Mouse (Mus musculus): Measurements from ENCODE around the gene Cldn3.
"Not testable (repeated sequence)": the region's sequence is repeated elsewhere in the genome, so short reads cannot be mapped to it uniquely, and the experiment has no call there.

Cldn3 gene

DNA sequence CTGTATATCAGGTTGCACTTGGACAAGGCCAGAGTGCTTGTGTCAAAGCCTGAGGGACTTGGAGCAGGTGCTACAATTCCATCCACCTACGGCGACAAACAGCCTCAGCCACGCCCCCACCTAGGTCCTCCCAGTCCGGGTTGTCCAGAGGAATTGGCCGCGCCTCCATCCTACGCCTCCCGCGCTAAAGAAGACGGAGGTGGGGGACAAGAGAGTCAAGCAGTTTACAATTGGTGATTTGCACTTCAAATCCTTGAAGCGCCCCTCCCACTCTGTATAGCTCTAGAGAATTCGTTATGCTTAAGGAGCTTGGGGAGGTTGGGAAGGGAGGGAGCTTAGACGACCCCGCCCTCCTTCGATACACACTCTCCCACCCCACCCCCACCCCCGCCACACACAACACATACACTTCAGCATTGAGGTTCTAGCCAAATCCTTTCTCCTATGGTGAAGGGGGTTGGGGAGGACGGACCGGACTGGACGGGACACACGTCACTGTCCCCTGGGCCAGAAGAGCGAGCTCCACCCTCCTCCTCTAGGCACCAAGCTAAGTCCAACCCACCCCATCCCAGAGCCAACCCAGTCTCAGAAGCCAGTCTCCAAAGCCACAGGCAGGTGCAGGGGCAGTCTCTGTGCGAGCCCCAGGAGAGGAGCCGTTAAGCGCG lies at the start of gene Cldn3:
TSS of gene Cldn3 (plus strand) at position 582 of the 665 bp plus-strand sequence.
- no peak for DNase-seq (ENCODE audit: low read depth)

- DNase-seq (ENCODE audit: low read depth) = no peak
Observed at GRCm38 (mm10) chr5:134936626-134937185, 49.3 kb upstream of the Cldn3 start.

DNA sequence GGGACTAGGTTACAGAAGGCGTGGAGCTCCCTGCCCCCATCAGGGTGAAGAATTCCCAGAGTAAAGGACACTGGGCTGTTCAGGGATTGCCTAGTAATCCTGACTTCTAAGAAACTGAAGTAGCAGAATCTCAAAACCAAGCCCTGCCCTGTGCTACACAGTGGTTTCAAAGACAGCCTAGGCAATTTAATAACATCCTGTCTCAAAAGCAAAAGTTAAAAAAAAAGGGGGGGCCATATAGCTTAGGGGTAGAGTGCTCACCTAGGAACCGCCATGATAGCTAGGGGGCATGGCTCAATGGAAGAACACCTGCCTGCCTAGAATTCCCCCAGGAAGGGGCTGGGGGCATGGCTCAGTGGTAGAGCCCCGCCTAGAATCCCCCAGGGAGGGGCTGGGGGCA lies 46.9 kb upstream of the Cldn3 start:
- no peak for DNase-seq (ENCODE audit: low read depth)

DNA sequence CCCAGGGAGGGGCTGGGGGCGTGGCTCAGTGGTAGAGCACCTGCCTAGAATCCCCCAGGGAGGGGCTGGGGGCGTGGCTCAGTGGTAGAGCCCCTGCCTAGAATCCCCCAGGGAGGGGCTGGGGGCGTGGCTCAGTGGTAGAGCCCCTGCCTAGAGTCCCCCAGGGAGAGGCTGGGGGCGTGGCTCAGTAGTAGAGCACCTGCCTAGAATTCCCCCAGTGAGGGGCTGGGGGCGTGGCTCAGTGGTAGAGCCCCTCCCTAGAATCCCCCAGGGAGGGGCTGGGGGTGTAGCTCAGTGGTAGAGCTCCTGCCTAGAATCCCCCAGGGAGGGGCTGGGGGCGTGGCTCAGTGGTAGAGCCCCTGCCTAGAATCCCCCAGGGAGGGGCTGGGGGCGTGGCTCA lies 46.5 kb upstream of the Cldn3 start:
- not testable (repeated sequence) for DNase-seq (ENCODE audit: low read depth)

DNA sequence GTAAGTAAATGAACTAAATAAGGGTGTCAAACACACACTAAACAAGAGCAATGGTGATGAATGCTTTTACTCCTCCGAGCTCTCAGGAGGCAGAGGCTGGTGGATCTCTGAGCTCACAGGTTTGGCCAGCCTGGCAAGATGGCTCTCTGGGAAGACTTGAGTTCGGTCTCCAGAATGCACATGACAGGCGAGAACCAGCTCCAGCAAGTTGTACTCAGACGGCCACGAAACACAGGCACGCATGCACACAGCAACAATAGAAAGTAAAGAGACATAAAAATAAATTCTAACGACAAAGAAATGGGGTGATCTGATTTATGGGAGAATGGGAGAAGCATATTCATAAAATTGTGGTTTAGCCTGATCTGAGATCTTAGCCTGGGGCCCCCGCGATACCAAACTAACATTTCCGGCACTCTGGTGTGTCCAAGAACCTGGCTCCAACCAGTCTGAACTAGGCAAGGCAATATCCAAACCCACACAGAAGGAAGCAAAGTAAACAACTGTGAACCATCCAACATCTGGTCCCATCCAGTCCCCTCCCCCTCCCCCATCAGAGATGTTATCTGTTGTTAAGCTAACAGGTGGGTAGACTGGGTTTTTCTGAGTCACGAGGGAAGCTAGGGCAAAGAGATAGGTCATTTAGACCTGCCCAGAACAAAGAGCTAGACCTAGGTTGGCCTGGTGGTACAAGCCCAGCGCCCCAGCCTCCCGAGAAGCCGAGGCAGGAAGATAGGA lies 44.4 kb upstream of the Cldn3 start:
- DNase-seq (ENCODE audit: low read depth) = no peak

GRCm38 (mm10) chr5:134942740-134943139 lies 43.3 kb upstream of the Cldn3 start:
- no peak for DNase-seq (ENCODE audit: low read depth)

DNA sequence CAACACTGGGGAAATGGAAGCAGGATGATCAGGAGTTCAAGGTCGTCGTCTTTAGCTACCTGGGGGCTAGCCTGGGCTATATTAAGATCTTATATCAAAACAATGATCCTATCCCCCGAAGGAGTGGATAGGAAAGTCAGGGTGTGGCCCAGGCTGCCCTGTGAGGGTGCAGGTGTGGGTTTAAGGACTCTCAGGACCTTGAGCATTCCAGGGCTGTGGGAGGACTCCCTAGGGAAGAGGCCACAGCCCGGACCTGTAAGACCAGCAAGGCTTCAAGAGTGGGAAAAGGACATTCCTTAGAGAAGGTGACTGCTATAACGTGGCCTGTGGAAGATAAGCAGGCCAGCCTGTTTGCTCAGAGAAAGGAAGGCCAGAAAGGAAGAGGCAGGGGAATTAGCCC lies 41.8 kb upstream of the Cldn3 start:
- no peak for DNase-seq (ENCODE audit: low read depth)

- no peak for DNase-seq (ENCODE audit: low read depth)
Observed at GRCm38 (mm10) chr5:134945266-134945959, 40.6 kb upstream of the Cldn3 start.

DNA sequence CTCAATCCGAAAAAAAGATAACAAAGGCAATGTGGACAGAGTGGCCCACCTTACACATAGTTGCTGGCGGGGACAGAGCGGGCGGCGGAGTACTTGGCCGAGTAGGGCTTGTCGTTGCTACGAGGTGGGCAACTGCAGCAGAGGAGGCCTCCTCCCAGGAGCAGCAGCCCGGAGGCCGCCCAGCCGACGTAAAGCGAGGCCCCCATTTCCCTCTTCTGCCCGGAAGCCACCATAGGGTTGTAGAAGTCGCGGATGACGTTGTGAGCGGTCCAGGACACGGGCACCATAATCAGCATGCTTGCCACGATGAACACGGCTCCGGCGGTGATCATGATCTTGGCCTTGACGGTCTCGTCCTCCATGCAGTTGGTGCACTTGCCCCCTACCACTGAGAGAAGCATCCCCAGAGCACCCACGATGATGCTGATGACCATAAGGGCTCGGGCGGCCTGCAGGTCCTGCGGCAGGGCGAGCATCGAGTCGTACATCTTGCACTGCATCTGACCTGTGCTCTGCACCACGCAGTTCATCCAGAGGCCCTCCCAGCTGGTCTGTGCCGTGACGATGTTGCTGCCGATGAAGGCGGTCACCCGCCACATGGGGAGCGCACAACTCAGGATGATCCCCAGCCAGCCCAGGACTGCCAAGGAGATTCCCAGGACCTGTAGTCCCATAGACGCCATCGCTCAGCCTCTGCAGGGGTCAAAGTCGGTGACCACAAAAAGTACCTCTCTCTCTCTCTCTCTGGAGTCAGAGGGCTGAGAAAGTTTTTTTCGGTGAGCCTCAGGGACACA lies 39.8 kb upstream of the Cldn3 start:
- DNase-seq (ENCODE audit: low read depth) = no peak

DNA sequence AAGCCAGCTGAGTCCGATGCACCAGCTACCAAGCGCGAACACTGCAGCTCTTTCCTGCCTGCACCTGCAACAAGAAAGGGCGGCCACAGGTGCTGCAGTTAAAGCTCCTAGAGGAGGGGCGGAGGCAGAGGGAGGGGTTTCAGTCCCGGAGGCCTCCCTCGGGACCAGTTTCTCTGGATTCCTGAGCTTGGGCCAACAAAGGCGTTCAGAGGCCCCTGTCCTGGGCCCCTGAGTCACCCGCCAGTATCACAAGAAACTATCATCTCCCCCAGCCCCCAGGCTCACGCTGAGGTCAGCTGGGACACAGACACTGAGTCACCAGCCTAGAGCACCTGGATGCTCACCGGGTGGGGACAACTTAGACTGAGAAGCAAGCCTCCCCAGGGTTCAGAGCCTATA lies 39.2 kb upstream of the Cldn3 start, which contains the start of gene Cldn4:
TSS of gene Cldn4 (minus strand) at position 78 of the 399 bp plus-strand sequence.
- DNase-seq (ENCODE audit: low read depth) = no peak

- no peak for DNase-seq (ENCODE audit: low read depth)
Observed at GRCm38 (mm10) chr5:134947420-134948084, 38.5 kb upstream of the Cldn3 start.

DNA sequence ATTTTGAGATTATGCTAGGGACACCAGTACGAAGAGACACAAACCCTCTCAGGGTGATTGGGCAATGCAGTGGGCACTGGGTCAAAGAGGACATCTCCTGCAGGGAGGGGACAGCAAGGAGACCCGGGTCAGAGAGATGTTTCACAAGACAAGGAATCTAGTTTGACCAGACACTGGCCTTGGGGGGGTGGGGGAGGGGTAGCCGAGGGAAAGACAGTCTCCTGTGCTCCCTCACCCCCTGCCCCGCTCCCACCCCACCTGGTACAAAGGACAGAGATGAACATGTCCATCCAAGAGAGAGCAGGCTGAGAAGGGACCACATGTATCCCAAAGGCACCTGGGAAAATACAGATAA lies 38.0 kb upstream of the Cldn3 start:
- no peak for DNase-seq (ENCODE audit: low read depth)

- DNase-seq (ENCODE audit: low read depth) = peak; percentile 42
Observed at GRCm38 (mm10) chr5:134951053-134951884, 34.7 kb upstream of the Cldn3 start.

DNA sequence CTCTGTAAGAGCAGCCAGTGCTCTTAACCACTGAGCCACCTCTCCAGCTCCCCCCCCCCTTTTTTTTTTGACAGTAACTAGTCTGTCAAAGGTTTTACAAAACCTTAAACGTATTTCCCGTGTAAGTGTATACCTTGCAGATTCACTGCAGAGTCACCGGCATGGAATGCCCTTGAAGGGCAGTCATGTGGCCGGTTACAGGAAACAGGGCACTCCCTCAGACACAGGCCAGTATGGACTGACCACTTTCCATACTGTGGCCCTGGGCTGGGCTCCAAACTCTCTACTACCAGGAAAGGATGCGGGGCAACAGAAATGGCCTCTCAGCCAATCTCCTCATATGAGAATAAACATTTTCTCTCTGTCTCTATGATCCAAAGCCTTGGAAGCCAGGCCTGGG lies 30.5 kb upstream of the Cldn3 start:
- no peak for DNase-seq (ENCODE audit: low read depth)

GRCm38 (mm10) chr5:134959114-134959513 lies 26.9 kb upstream of the Cldn3 start:
- DNase-seq (ENCODE audit: low read depth) = no peak

- no peak for DNase-seq (ENCODE audit: low read depth)
Observed at GRCm38 (mm10) chr5:134960430-134960829, 25.6 kb upstream of the Cldn3 start.

DNA sequence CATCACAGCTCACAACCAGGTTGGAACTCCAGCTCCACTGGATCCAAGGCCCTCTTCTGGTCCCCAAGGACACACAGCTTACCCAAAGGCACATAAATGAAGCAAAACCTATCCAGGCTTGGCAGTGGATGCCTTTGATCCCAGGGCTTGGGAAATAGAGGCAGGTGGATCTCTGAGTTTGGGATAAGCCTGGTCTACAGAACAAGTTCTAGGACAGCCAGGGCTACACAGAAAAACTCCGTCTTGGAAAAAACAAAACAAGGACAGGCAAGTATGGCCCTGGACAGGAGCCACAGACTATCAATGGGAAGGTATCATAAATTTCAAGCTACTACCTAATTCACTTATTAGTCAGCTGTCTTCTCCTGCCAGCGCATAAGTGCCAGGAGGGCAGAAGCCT lies 24.5 kb upstream of the Cldn3 start:
- DNase-seq (ENCODE audit: low read depth) = no peak

DNA sequence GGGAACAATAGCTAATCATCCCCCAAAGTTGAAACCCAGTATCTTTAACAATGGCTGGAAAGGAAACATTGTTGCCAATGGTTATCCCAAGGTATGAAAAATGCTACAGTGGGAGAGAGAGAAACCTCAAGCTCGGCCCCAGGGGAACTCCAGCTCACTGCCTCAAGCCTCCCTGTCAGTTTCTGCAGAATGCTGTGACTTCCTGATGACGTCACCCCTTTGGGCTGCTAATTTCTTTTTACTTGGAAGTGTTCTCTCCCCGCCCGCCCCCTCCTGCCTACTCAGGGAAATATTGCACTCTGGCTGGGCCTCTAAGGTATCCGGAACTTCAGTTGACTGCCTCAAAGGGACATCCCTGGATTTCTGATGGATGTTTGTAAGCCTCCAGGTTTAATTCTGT lies 22.5 kb upstream of the Cldn3 start:
- no peak for DNase-seq (ENCODE audit: low read depth)

DNA sequence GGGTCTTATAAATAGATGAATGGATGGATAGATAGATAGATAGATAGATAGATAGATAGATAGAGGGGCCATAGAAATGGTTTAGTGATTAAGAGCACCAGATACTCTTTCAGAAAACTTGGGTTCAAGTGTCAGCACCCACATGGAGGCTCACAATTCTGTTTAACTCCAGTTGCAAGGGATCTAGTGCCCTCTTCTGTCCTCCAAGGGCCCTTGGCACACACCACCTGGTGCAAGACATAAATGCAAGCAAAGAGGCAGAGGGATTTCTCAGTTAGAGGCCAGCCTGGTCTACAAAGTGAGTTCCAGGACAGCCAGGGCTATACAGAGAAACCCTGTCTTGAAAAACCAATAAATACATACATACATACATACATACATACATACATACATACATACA lies 21.4 kb upstream of the Cldn3 start:
- not testable (repeated sequence) for DNase-seq (ENCODE audit: low read depth)

DNA sequence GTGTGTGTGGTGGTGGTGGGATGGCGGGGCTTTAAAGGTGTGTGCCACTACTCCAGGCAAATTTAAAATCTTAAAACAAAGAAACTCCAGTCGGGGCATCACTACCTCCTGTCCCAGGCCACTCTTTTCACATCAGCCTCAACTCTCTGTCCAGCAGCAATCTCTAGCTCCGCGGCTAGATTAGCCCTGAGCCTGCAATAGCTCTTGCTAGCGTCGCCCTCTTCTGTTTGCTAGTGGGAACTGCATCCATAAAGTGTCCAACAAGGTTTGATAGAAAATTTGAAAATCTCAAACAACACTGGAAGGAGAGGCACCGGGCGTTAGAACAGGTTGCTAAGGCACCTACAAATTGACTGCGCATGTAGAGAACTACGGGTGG lies 20.6 kb upstream of the Cldn3 start:
- no peak for DNase-seq (ENCODE audit: low read depth)
